Mouse (Mus musculus) left cerebral cortex, postnatal 14 days (tissue): Measurements from ENCODE around the gene Nek2. TPM values are rescaled to one million over a fixed set of nuclear protein-coding genes. Genes with fewer than 3 reads are reported as not detected.
A peak's percentile ranks its signal among the peaks of the same experiment; 100 is the strongest.

Source experiments
- DNase-seq, 2 experiments: peaks; one replicate each; pipeline ENCODE4 v3.0.0; 2021 to 2022; ENCODE audit warnings: low spot score in 2 of 2, mixed read lengths in 1 of 2
- intact Hi-C: fragments of 180-260 bp; cut with DNase I; formaldehyde crosslinking; loops from one replicate; pipeline ENCODE4 v1.15.1; 2025
- total RNA-seq, 2 experiments: library from RNA; stranded (reverse); gene quantifications; 2 replicates each; pipeline ENCODE4 v1.2.3; 2021

Nek2 gene
- total RNA-seq, 2 experiments from 2014 or later: 1.6 to 1.8 TPM

GRCm38 (mm10) chr1:191812949-191813691 lies 8.1 kb upstream of the Nek2 start:
- no peak for DNase-seq
- intact Hi-C loops: loop anchor here (10.0 kb wide), 1 partner anchor 498 kb away; the partner anchor contains the start of gene Nenf

- intact Hi-C loops: loop anchor here (10.0 kb wide), 1 partner anchor 499 kb away; the partner anchor contains the start of gene Nenf
- DNase-seq: no peak
Measured at GRCm38 (mm10) chr1:191814240-191814639, 7.0 kb upstream of the Nek2 start.

- DNase-seq: no peak
- intact Hi-C loops: loop anchor here (10.0 kb wide), 1 partner anchor 500 kb away; the partner anchor contains the start of gene Nenf
Measured at GRCm38 (mm10) chr1:191814935-191815334, 6.3 kb upstream of the Nek2 start.

GRCm38 (mm10) chr1:191816596-191816995 lies 4.6 kb upstream of the Nek2 start:
- intact Hi-C loops: loop anchor here (10.0 kb wide), 1 partner anchor 502 kb away; the partner anchor contains the start of gene Nenf
- no peak for DNase-seq

- DNase-seq: peak; percentile 90 to 92
- intact Hi-C loops: loop anchor here (2.0 to 10.0 kb wide), 3 partner anchors 233 to 503 kb away; partner anchors contain the start of gene Nenf
Measured at GRCm38 (mm10) chr1:191817418-191818144, 3.7 kb upstream of the Nek2 start.

- no peak for DNase-seq
- intact Hi-C loops: loop anchor here (2.0 to 10.0 kb wide), 3 partner anchors 233 to 503 kb away; partner anchors contain the start of gene Nenf
Measured at GRCm38 (mm10) chr1:191818145-191818631, 3.1 kb upstream of the Nek2 start.

- intact Hi-C loops: loop anchor here (2.0 to 10.0 kb wide), 3 partner anchors 234 to 504 kb away; partner anchors contain the start of gene Nenf
- DNase-seq: no peak
Measured at GRCm38 (mm10) chr1:191819026-191819425, 2.2 kb upstream of the Nek2 start.

- no peak for DNase-seq
- intact Hi-C loops: loop anchor here (2.0 kb wide), 1 partner anchor 102 kb away; no protein-coding TSS in a partner anchor
Measured at GRCm38 (mm10) chr1:191820951-191821325, 306 bp upstream of the Nek2 start.

GRCm38 (mm10) chr1:191829124-191829523 lies 7.9 kb downstream of the Nek2 start:
- intact Hi-C loops: no loop called here
- DNase-seq: peak in 1 of 2 experiments; percentile 21

GRCm38 (mm10) chr1:191833396-191833795 lies 12.2 kb downstream of the Nek2 start:
- DNase-seq: no peak
- intact Hi-C loops: no loop called here

- intact Hi-C loops: loop anchor here (1.0 to 2.0 kb wide), 3 partner anchors 72 to 258 kb away; partner anchors contain the start of genes Slc30a1 and Traf5
- peak; percentile 57 to 78 for DNase-seq
Measured at GRCm38 (mm10) chr1:191834825-191835224, 13.6 kb downstream of the Nek2 start.

- no peak for DNase-seq
- intact Hi-C loops: no loop called here
Measured at GRCm38 (mm10) chr1:191836318-191836985, 15.2 kb downstream of the Nek2 start.

- intact Hi-C loops: no loop called here
- no peak for DNase-seq
Measured at GRCm38 (mm10) chr1:191837691-191838090, 16.4 kb downstream of the Nek2 start.

GRCm38 (mm10) chr1:191838994-191839741 lies 17.9 kb downstream of the Nek2 start:
- intact Hi-C loops: no loop called here

GRCm38 (mm10) chr1:191840774-191841565 lies 19.7 kb downstream of the Nek2 start:
- intact Hi-C loops: no loop called here
- no peak for DNase-seq

More at GRCm38 (mm10) chr1:191838994-191839741, 17.9 kb downstream of the Nek2 start:
- no peak for DNase-seq

- no peak for DNase-seq
- intact Hi-C loops: no loop called here
Measured at GRCm38 (mm10) chr1:191842247-191842646, 21.0 kb downstream of the Nek2 start.

GRCm38 (mm10) chr1:191846667-191847066 lies 25.4 kb downstream of the Nek2 start:
- intact Hi-C loops: no loop called here
- no peak for DNase-seq

- no peak for DNase-seq
- intact Hi-C loops: no loop called here
Measured at GRCm38 (mm10) chr1:191849501-191849900, 28.3 kb downstream of the Nek2 start.
